Mouse (Mus musculus): ENCODE results near the gene Hspa5. TPM values are rescaled to one million over a fixed set of nuclear protein-coding genes. Genes with fewer than 3 reads are reported as not detected.

The Hspa5 gene
- polyA plus RNA-seq, 1 experiment = 587 TPM

- peaks cover 2% of the 10 kb centered on the region; the same call in 1 of the 2 replicates for H3K4me1 ChIP-seq (ENCODE audit: control insufficient read depth, insufficient read depth, low read length)
- H3K27ac ChIP-seq (ENCODE audit: control insufficient read depth, insufficient read depth, low read depth, low read length) = peak overlapping the region; percentile 100
- peak overlapping the region; percentile 89 for H3K4me3 ChIP-seq (ENCODE audit: control insufficient read depth, low read depth, low read length)
- TF ChIP-seq CTCF (IDR thresholded peaks at IDR 0.05; ENCODE audit: control insufficient read depth, insufficient read depth, insufficient replicate concordance, low read depth, low read length) (no peak), POLR2A (IDR thresholded peaks at IDR 0.05; ENCODE audit: control insufficient read depth, low read depth, low read length) (no peak)
- peaks cover 4% of the 10 kb centered on the region for H3K36me3 ChIP-seq (ENCODE audit: control insufficient read depth, insufficient read depth, low read length)
- no peaks in the 10 kb centered on the region for H3K27me3 ChIP-seq (ENCODE audit: control insufficient read depth, insufficient read depth, low read length)
Observed at GRCm38 (mm10) chr2:34770951-34771350, 819 bp upstream of the Hspa5 start.

GRCm38 (mm10) chr2:34772252-34773235 lies 774 bp downstream of the Hspa5 start:
- Histone ChIP-seq H3K4me3 (ENCODE audit: control insufficient read depth, low read depth, low read length) (peak overlapping the region; percentile 89), H3K27ac (ENCODE audit: control insufficient read depth, insufficient read depth, low read depth, low read length) (peak overlapping the region; percentile 86), H3K4me1 (ENCODE audit: control insufficient read depth, insufficient read depth, low read length) (peaks cover 2% of the 10 kb centered on the region; the same call in 1 of the 2 replicates), H3K27me3 (ENCODE audit: control insufficient read depth, insufficient read depth, low read length) (no peaks in the 10 kb centered on the region), H3K36me3 (ENCODE audit: control insufficient read depth, insufficient read depth, low read length) (peaks cover 6% of the 10 kb centered on the region)
- TF ChIP-seq POLR2A (IDR thresholded peaks at IDR 0.05; ENCODE audit: control insufficient read depth, low read depth, low read length) = no peak; the same call in 1 of the 2 replicates
- TF ChIP-seq CTCF (IDR thresholded peaks at IDR 0.05; ENCODE audit: control insufficient read depth, insufficient read depth, insufficient replicate concordance, low read depth, low read length) = no peak

GRCm38 (mm10) chr2:34773673-34774072 lies 1.9 kb downstream of the Hspa5 start:
- no peaks in the 10 kb centered on the region for H3K27me3 ChIP-seq (ENCODE audit: control insufficient read depth, insufficient read depth, low read length)
- H3K4me1 ChIP-seq (ENCODE audit: control insufficient read depth, insufficient read depth, low read length) = peaks cover 2% of the 10 kb centered on the region; the same call in 1 of the 2 replicates
- peaks cover 6% of the 10 kb centered on the region for H3K36me3 ChIP-seq (ENCODE audit: control insufficient read depth, insufficient read depth, low read length)
- peak overlapping the region; percentile 47 for H3K4me3 ChIP-seq (ENCODE audit: control insufficient read depth, low read depth, low read length)
- TF ChIP-seq POLR2A (IDR thresholded peaks at IDR 0.05; ENCODE audit: control insufficient read depth, low read depth, low read length) = no peak
- no peak for TF ChIP-seq CTCF (IDR thresholded peaks at IDR 0.05; ENCODE audit: control insufficient read depth, insufficient read depth, insufficient replicate concordance, low read depth, low read length)
- H3K27ac ChIP-seq (ENCODE audit: control insufficient read depth, insufficient read depth, low read depth, low read length) = no peak overlapping the region

GRCm38 (mm10) chr2:34774493-34774892 lies 2.7 kb downstream of the Hspa5 start:
- peak overlapping the region; percentile 47 for H3K4me3 ChIP-seq (ENCODE audit: control insufficient read depth, low read depth, low read length)
- H3K36me3 ChIP-seq (ENCODE audit: control insufficient read depth, insufficient read depth, low read length) = peaks cover 6% of the 10 kb centered on the region
- TF ChIP-seq POLR2A (IDR thresholded peaks at IDR 0.05; ENCODE audit: control insufficient read depth, low read depth, low read length) (no peak), CTCF (IDR thresholded peaks at IDR 0.05; ENCODE audit: control insufficient read depth, insufficient read depth, insufficient replicate concordance, low read depth, low read length) (no peak)
- H3K27me3 ChIP-seq (ENCODE audit: control insufficient read depth, insufficient read depth, low read length) = no peaks in the 10 kb centered on the region
- H3K4me1 ChIP-seq (ENCODE audit: control insufficient read depth, insufficient read depth, low read length) = peaks cover 2% of the 10 kb centered on the region; the same call in 1 of the 2 replicates
- H3K27ac ChIP-seq (ENCODE audit: control insufficient read depth, insufficient read depth, low read depth, low read length) = no peak overlapping the region

- no peaks in the 10 kb centered on the region for H3K27me3 ChIP-seq (ENCODE audit: control insufficient read depth, insufficient read depth, low read length)
- TF ChIP-seq CTCF (IDR thresholded peaks at IDR 0.05; ENCODE audit: control insufficient read depth, insufficient read depth, insufficient replicate concordance, low read depth, low read length) = no peak
- TF ChIP-seq POLR2A (IDR thresholded peaks at IDR 0.05; ENCODE audit: control insufficient read depth, low read depth, low read length) = no peak
- no peak overlapping the region for H3K4me3 ChIP-seq (ENCODE audit: control insufficient read depth, low read depth, low read length)
- no peaks in the 10 kb centered on the region for H3K4me1 ChIP-seq (ENCODE audit: control insufficient read depth, insufficient read depth, low read length)
- peaks cover 6% of the 10 kb centered on the region for H3K36me3 ChIP-seq (ENCODE audit: control insufficient read depth, insufficient read depth, low read length)
- no peak overlapping the region for H3K27ac ChIP-seq (ENCODE audit: control insufficient read depth, insufficient read depth, low read depth, low read length)
Observed at GRCm38 (mm10) chr2:34777237-34777868, 5.6 kb downstream of the Hspa5 start.

GRCm38 (mm10) chr2:34783064-34784020 lies 11.6 kb downstream of the Hspa5 start:
- no peaks in the 10 kb centered on the region; the same call in 1 of the 2 replicates for H3K36me3 ChIP-seq (ENCODE audit: control insufficient read depth, insufficient read depth, low read length)
- TF ChIP-seq CTCF (IDR thresholded peaks at IDR 0.05; ENCODE audit: control insufficient read depth, insufficient read depth, insufficient replicate concordance, low read depth, low read length) (no peak), POLR2A (IDR thresholded peaks at IDR 0.05; ENCODE audit: control insufficient read depth, low read depth, low read length) (no peak)
- H3K27ac ChIP-seq (ENCODE audit: control insufficient read depth, insufficient read depth, low read depth, low read length) = no peak overlapping the region
- no peaks in the 10 kb centered on the region for H3K4me1 ChIP-seq (ENCODE audit: control insufficient read depth, insufficient read depth, low read length)
- no peaks in the 10 kb centered on the region for H3K27me3 ChIP-seq (ENCODE audit: control insufficient read depth, insufficient read depth, low read length)
- no peak overlapping the region for H3K4me3 ChIP-seq (ENCODE audit: control insufficient read depth, low read depth, low read length)
